Mouse (Mus musculus) MEL (cell line): Measurements from ENCODE around the gene Shh. TPM values are rescaled to one million over a fixed set of nuclear protein-coding genes. Genes with fewer than 3 reads are reported as not detected.

Experiments used
- DNase-seq: peaks from one replicate; pipeline ENCODE4 v3.0.0; 2011; ENCODE audit warnings: low read depth, low spot score
- H3K27ac ChIP-seq: 2 replicates; pipeline ENCODE4 v1.5.1; 2012; ENCODE audit warnings: low read depth, mild to moderate bottlenecking, control low read depth, low read length, moderate library complexity; ENCODE audit not compliant: control insufficient read depth
- H3K27me3 ChIP-seq, 2 experiments: fragments of 150-350 bp in 1 of 2; sonication (generic) in 1 of 2; 2 replicates each; pipeline ENCODE4 v1.6.1; 2012; ENCODE audit warnings: low read length in 2 of 2, mild to moderate bottlenecking in 2 of 2, improper control_type of control experiment in 1 of 2, moderate library complexity in 1 of 2; ENCODE audit not compliant: insufficient read depth in 2 of 2, control insufficient read depth in 1 of 2
- H3K36me3 ChIP-seq, 2 experiments: 2 replicates each; pipeline ENCODE4 v1.6.1; 2012 to 2014; ENCODE audit warnings: low read length in 2 of 2, improper control_type of control experiment in 1 of 2, inconsistent platforms in 1 of 2, mild to moderate bottlenecking in 1 of 2; ENCODE audit not compliant: insufficient read depth in 2 of 2, control insufficient read depth in 1 of 2
- H3K4me1 ChIP-seq, 2 experiments: fragments of 150-350 bp in 1 of 2; sonication (generic) in 1 of 2; 2 replicates each; pipeline ENCODE4 v1.6.1; 2012; ENCODE audit warnings: low read length in 2 of 2, improper control_type of control experiment in 1 of 2, mild to moderate bottlenecking in 1 of 2; ENCODE audit not compliant: insufficient read depth in 2 of 2, control insufficient read depth in 1 of 2
- H3K4me3 ChIP-seq, 2 experiments: fragments of 150-350 bp in 1 of 2; sonication (generic) in 1 of 2; 2 replicates each; pipeline ENCODE4 v1.5.1; 2012; ENCODE audit warnings: low read depth in 2 of 2, low read length in 2 of 2, mild to moderate bottlenecking in 2 of 2, moderate library complexity in 2 of 2, control low read depth in 1 of 2, improper control_type of control experiment in 1 of 2; ENCODE audit not compliant: control insufficient read depth in 1 of 2, insufficient read depth in 1 of 2
- H3K79me2 ChIP-seq: 2 replicates; pipeline ENCODE4 v1.6.1; 2012; ENCODE audit warnings: mild to moderate bottlenecking, low read length, moderate library complexity; ENCODE audit not compliant: control insufficient read depth, poor library complexity, insufficient read depth
- H3K9ac ChIP-seq: 2 replicates; pipeline ENCODE4 v1.6.1; 2012; ENCODE audit warnings: low read depth, mild to moderate bottlenecking, control low read depth, low read length, moderate library complexity; ENCODE audit not compliant: control insufficient read depth, poor library complexity, severe bottlenecking
- H3K9me3 ChIP-seq: fragments of 150-350 bp; sonication (generic); replicated peaks from 2 replicates; pipeline ENCODE4 v1.6.1; 2012; ENCODE audit warnings: mild to moderate bottlenecking, low read length, improper control_type of control experiment, moderate library complexity; ENCODE audit not compliant: insufficient read depth
- ETS1 ChIP-seq: IDR thresholded peaks from 2 replicates; pipeline ENCODE4 v1.6.1; 2012; ENCODE audit warnings: low read depth, mild to moderate bottlenecking, inconsistent platforms, low read length, improper control_type of control experiment, moderate library complexity
- GABPA ChIP-seq: IDR thresholded peaks from 2 replicates; pipeline ENCODE4 v1.6.1; 2012; ENCODE audit warnings: low read depth, mild to moderate bottlenecking, inconsistent platforms, low read length, improper control_type of control experiment, moderate library complexity
- HCFC1 ChIP-seq: IDR thresholded peaks from 2 replicates; pipeline ENCODE4 v1.6.1; 2012; ENCODE audit warnings: low read depth, mild to moderate bottlenecking, inconsistent platforms, low read length, improper control_type of control experiment, moderate library complexity
- JUND ChIP-seq: IDR thresholded peaks from 2 replicates; pipeline ENCODE4 v1.6.1; 2011; ENCODE audit warnings: low read depth, mild to moderate bottlenecking, improper control_type of control experiment, low read length
- MAFK ChIP-seq: IDR thresholded peaks from 2 replicates; pipeline ENCODE4 v1.6.1; 2011; ENCODE audit warnings: low read depth, mild to moderate bottlenecking, low read length, improper control_type of control experiment, borderline replicate concordance
- MAZ ChIP-seq: IDR thresholded peaks from 2 replicates; pipeline ENCODE4 v1.6.1; 2012; ENCODE audit warnings: low read depth, mild to moderate bottlenecking, inconsistent platforms, low read length, improper control_type of control experiment
- MEF2A ChIP-seq: IDR thresholded peaks from 2 replicates; pipeline ENCODE4 v1.6.1; 2014; ENCODE audit warnings: low read depth, mild to moderate bottlenecking, inconsistent platforms, low read length, improper control_type of control experiment; ENCODE audit not compliant: poor library complexity, insufficient replicate concordance, severe bottlenecking; ENCODE audit errors: extremely low read depth
- MYB ChIP-seq: IDR thresholded peaks from 2 replicates; pipeline ENCODE4 v1.6.1; 2011; ENCODE audit warnings: mild to moderate bottlenecking, low read depth, low read length, improper control_type of control experiment
- NRF1 ChIP-seq: IDR thresholded peaks from 2 replicates; pipeline ENCODE4 v1.6.1; 2014; ENCODE audit warnings: low read depth, mild to moderate bottlenecking, inconsistent platforms, low read length, improper control_type of control experiment, moderate library complexity; ENCODE audit not compliant: poor library complexity, insufficient read depth, severe bottlenecking
- POLR2A ChIP-seq, 2 experiments: IDR thresholded peaks; 2 replicates each; pipeline ENCODE4 v1.6.1; 2011 to 2012; ENCODE audit warnings: low read length in 2 of 2, mild to moderate bottlenecking in 2 of 2, control low read depth in 1 of 2, improper control_type of control experiment in 1 of 2, low read depth in 1 of 2, moderate library complexity in 1 of 2; ENCODE audit not compliant: control insufficient read depth in 1 of 2, insufficient read depth in 1 of 2, poor library complexity in 1 of 2
- SIN3A ChIP-seq: IDR thresholded peaks from 2 replicates; pipeline ENCODE4 v1.6.1; 2012; ENCODE audit warnings: low read length, improper control_type of control experiment, inconsistent platforms
- SMC3 ChIP-seq: IDR thresholded peaks from 2 replicates; pipeline ENCODE4 v1.6.1; 2011; ENCODE audit warnings: low read depth, low read length, improper control_type of control experiment
- TAL1 ChIP-seq: IDR thresholded peaks from 2 replicates; pipeline ENCODE4 v1.6.1; 2012; ENCODE audit warnings: mild to moderate bottlenecking, inconsistent platforms, low read length, moderate library complexity, mixed read lengths
- TBP ChIP-seq: IDR thresholded peaks from 2 replicates; pipeline ENCODE4 v1.8.0; 2011; ENCODE audit warnings: low read depth, low read length, improper control_type of control experiment
- UBTF ChIP-seq: IDR thresholded peaks from 2 replicates; pipeline ENCODE4 v1.6.1; 2012; ENCODE audit warnings: low read depth, mild to moderate bottlenecking, inconsistent platforms, low read length, improper control_type of control experiment, moderate library complexity, borderline replicate concordance; ENCODE audit not compliant: insufficient read depth
- USF1 ChIP-seq: IDR thresholded peaks from 2 replicates; pipeline ENCODE4 v1.6.1; 2014; ENCODE audit warnings: low read depth, mild to moderate bottlenecking, inconsistent platforms, low read length, improper control_type of control experiment, moderate library complexity
- USF2 ChIP-seq, 2 experiments: IDR thresholded peaks; 2 replicates each; pipeline ENCODE4 v1.6.1; 2011 to 2012; ENCODE audit warnings: improper control_type of control experiment in 2 of 2, low read length in 2 of 2, borderline replicate concordance in 1 of 2, inconsistent platforms in 1 of 2, low read depth in 1 of 2, mild to moderate bottlenecking in 1 of 2; ENCODE audit not compliant: insufficient read depth in 1 of 2
- ZMIZ1 ChIP-seq: IDR thresholded peaks from 2 replicates; pipeline ENCODE4 v1.6.1; 2012; ENCODE audit warnings: low read depth, mild to moderate bottlenecking, inconsistent platforms, low read length, improper control_type of control experiment, moderate library complexity
- ZNF384 ChIP-seq: IDR thresholded peaks from 2 replicates; pipeline ENCODE4 v1.6.1; 2012; ENCODE audit warnings: low read depth, mild to moderate bottlenecking, inconsistent platforms, low read length, improper control_type of control experiment
- polyA plus RNA-seq, 2 experiments: library from polyadenylated mRNA; stranded (reverse) in 1 of 2; unstranded in 1 of 2; fragments of >175 nt in 1 of 2; fragments of >200 nt in 1 of 2; gene quantifications; 2 replicates each; pipeline versions ENCODE4 v1.2.1 to v1.2.4; 2012; ENCODE audit warnings: low replicate concordance in 2 of 2, low read depth in 1 of 2; ENCODE audit not compliant: insufficient read length in 2 of 2, insufficient read depth in 1 of 2, missing spikeins in 1 of 2
- total RNA-seq: library from RNA; depleted of rRNA; stranded (reverse); fragments of 300-350 nt; gene quantifications from 2 replicates; pipeline ENCODE4 v1.2.3, GENCODE M21; 2012

Shh gene
- total and polyA plus RNA-seq, 3 experiments, result not detected

- H3K79me2 ChIP-seq, result no peaks in the 10 kb centered on the region
- no peak for DNase-seq
- no peak for TF ChIP-seq MYB
- no peaks in the 10 kb centered on the region for H3K9me3 ChIP-seq
- H3K36me3 ChIP-seq, result no peaks in the 10 kb centered on the region
- H3K4me3 ChIP-seq, result no peak overlapping the region
- no peaks in the 10 kb centered on the region for H3K4me1 ChIP-seq
- H3K27me3 ChIP-seq, result no peaks in the 10 kb centered on the region
- H3K27ac ChIP-seq, result no peak overlapping the region
- no peak overlapping the region for H3K9ac ChIP-seq
These were observed 5.7 kb downstream of the Shh start for GRCm38 (mm10) chr5:28461376-28461775.

GRCm38 (mm10) chr5:28460556-28461350, 6.3 kb downstream of the Shh start:
- no peaks in the 10 kb centered on the region for H3K9me3 ChIP-seq
- no peaks in the 10 kb centered on the region for H3K79me2 ChIP-seq
- H3K27me3 ChIP-seq, result no peaks in the 10 kb centered on the region
- no peak overlapping the region for H3K27ac ChIP-seq
- H3K36me3 ChIP-seq, result no peaks in the 10 kb centered on the region
- no peak overlapping the region for H3K9ac ChIP-seq
- H3K4me1 ChIP-seq, result no peaks in the 10 kb centered on the region
- no peak overlapping the region for H3K4me3 ChIP-seq
- TF ChIP-seq MAZ, result no peak
- TF ChIP-seq TAL1, result no peak
- TF ChIP-seq HCFC1, result no peak
- TF ChIP-seq MEF2A, result no peak
- TF ChIP-seq SIN3A, result no peak
- no peak for TF ChIP-seq ZMIZ1
- no peak for TF ChIP-seq SMC3
- TF ChIP-seq ETS1, result no peak
- no peak for TF ChIP-seq TBP
- no peak for TF ChIP-seq UBTF
- TF ChIP-seq USF1, result no peak
- TF ChIP-seq ZNF384, result no peak
- no peak for TF ChIP-seq GABPA
- no peak for TF ChIP-seq JUND
- no peak for TF ChIP-seq MAFK
- TF ChIP-seq NRF1, result no peak
- no peak for TF ChIP-seq USF2 (IDR thresholded peaks at IDR 0.05; ENCODE audit: borderline replicate concordance in 1 of 2, insufficient read depth in 1 of 2, low read depth in 1 of 2, low read length in 2 of 2)
- TF ChIP-seq POLR2A (IDR thresholded peaks at IDR 0.05; ENCODE audit: control insufficient read depth in 1 of 2, insufficient read depth in 1 of 2, low read depth in 1 of 2, low read length in 2 of 2, poor library complexity in 1 of 2), result no peak
- no peak for DNase-seq
